Mouse (Mus musculus) liver, embryonic 12.5 days (tissue): ENCODE results near the gene Pmepa1. TPM values are rescaled to one million over a fixed set of nuclear protein-coding genes. Genes with fewer than 3 reads are reported as not detected.
A peak's percentile ranks its signal among the peaks of the same experiment; 100 is the strongest.

Experiments used
- ATAC-seq: fragments of 200-750 bp; cut with Nextera tagmentation; 2 replicates; pipeline ENCODE4 v1.8.0; 2017; ENCODE audit warnings: moderate number of reproducible peaks, mild to moderate bottlenecking, moderate library complexity
- H3K27ac ChIP-seq: fragments of 300-500 bp; sonication (generic); 2 replicates; pipeline ENCODE4 v1.5.1; 2016; ENCODE audit warnings: mild to moderate bottlenecking
- H3K27me3 ChIP-seq: fragments of 300-500 bp; sonication (generic); replicated peaks from 2 replicates; pipeline ENCODE4 v1.6.1; 2016; ENCODE audit warnings: mild to moderate bottlenecking, moderate library complexity
- H3K36me3 ChIP-seq: fragments of 300-500 bp; sonication (generic); 2 replicates; pipeline ENCODE4 v1.6.1; 2016; ENCODE audit warnings: mild to moderate bottlenecking, moderate library complexity
- H3K4me1 ChIP-seq: fragments of 300-500 bp; sonication (generic); 2 replicates; pipeline ENCODE4 v1.6.1; 2016
- H3K4me2 ChIP-seq: fragments of 300-500 bp; sonication (generic); 2 replicates; pipeline ENCODE4 v1.6.1; 2016; ENCODE audit warnings: mild to moderate bottlenecking, moderate library complexity
- H3K4me3 ChIP-seq: fragments of 300-500 bp; sonication (generic); 2 replicates; pipeline ENCODE4 v1.5.1; 2016; ENCODE audit warnings: mild to moderate bottlenecking, moderate library complexity
- H3K9ac ChIP-seq: fragments of 300-500 bp; sonication (generic); 2 replicates; pipeline ENCODE4 v1.6.1; 2016; ENCODE audit warnings: mild to moderate bottlenecking, moderate library complexity
- H3K9me3 ChIP-seq: fragments of 300-500 bp; sonication (generic); replicated peaks from 2 replicates; pipeline ENCODE4 v1.6.1; 2016; ENCODE audit warnings: mild to moderate bottlenecking, moderate library complexity
- WGBS: fragments of 180-500 bp; shearing (Covaris S2); methylation state at CpG from one replicate; pipeline ENCODE4 v1.1.7; 2016; ENCODE audit not compliant: insufficient replicate concordance; 5-methylcytosine and 5-hydroxymethylcytosine counted together
- polyA plus RNA-seq: library from polyadenylated mRNA; unstranded; fragments of >200 nt; fragmentation: Nextera tagmentation; extraction: Ambion mirVana; gene quantifications from 2 replicates; pipeline ENCODE4 v1.2.1, GENCODE M21; 2016

Pmepa1 gene
- 0.24 and 0.37 TPM in 2 replicates for polyA plus RNA-seq

DNA sequence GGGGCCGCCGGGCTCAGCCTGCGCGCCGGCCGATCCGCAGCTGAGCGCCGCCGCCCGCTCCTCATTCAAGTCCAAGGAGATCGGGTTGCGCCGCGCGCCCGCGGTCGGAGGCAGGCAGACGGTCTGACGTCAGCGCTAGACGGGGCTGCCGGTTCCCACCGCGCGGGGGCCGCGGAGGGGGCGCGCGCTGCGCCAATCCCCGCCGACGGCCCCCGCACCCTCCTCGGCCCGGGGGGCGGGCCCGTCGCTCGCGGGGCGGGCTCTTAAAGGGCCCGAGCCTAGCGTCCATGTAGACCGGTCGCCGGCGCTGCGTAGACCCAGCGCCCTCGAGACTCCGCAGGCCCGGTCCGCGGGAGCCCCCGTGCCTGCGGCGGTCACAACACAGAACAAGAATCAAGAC is at the start of gene Pmepa1:
Gene Pmepa1, minus strand, starts transcription at position 125 of the 400 bp plus-strand sequence.
- no peaks in the 10 kb centered on the region; the same call in 1 of the 2 replicates for H3K4me1 ChIP-seq
- WGBS = under 1% methylated on average over 24 of the region's 61 CpGs
- H3K36me3 ChIP-seq = no peaks in the 10 kb centered on the region
- H3K9me3 ChIP-seq = no peaks in the 10 kb centered on the region
- H3K9ac ChIP-seq = peak within 1 kb of the TSS; percentile 40; the same call in 1 of the 2 replicates
- no peak within 1 kb of the TSS for H3K27ac ChIP-seq
- H3K4me2 ChIP-seq = peak within 1 kb of the TSS; percentile 66
- peak within 1 kb of the TSS; percentile 55 for H3K4me3 ChIP-seq
- H3K27me3 ChIP-seq = peaks cover 78% of the 10 kb centered on the region
- peak; percentile 72 for ATAC-seq

- H3K36me3 ChIP-seq = no peaks in the 10 kb centered on the region
- ATAC-seq = no peak
- WGBS = 76% methylated on average over 6 of the region's 6 CpGs
Observed at GRCm38 (mm10) chr2:173321754-173322153, 45.4 kb upstream of the Pmepa1 start.

GRCm38 (mm10) chr2:173321194-173321593 is 44.9 kb upstream of the Pmepa1 start:
- Histone ChIP-seq H3K4me2 (no peak overlapping the region), H3K9me3 (no peaks in the 10 kb centered on the region), H3K4me3 (no peak overlapping the region), H3K27me3 (no peaks in the 10 kb centered on the region), H3K27ac (no peak overlapping the region), H3K9ac (no peak overlapping the region), H3K36me3 (no peaks in the 10 kb centered on the region), H3K4me1 (no peaks in the 10 kb centered on the region)
- no peak for ATAC-seq
- WGBS = 61% methylated on average over 2 of the region's 2 CpGs

More at GRCm38 (mm10) chr2:173321754-173322153, 45.4 kb upstream of the Pmepa1 start:
- H3K9ac ChIP-seq = no peak overlapping the region
- H3K4me3 ChIP-seq = no peak overlapping the region
- H3K27me3 ChIP-seq = no peaks in the 10 kb centered on the region
- H3K4me2 ChIP-seq = no peak overlapping the region
- H3K27ac ChIP-seq = no peak overlapping the region
- no peaks in the 10 kb centered on the region for H3K9me3 ChIP-seq
- H3K4me1 ChIP-seq = no peaks in the 10 kb centered on the region

- Histone ChIP-seq H3K36me3 (no peaks in the 10 kb centered on the region), H3K9me3 (no peaks in the 10 kb centered on the region), H3K9ac (no peak overlapping the region), H3K4me1 (no peaks in the 10 kb centered on the region), H3K4me2 (no peak overlapping the region), H3K4me3 (no peak overlapping the region), H3K27ac (no peak overlapping the region), H3K27me3 (peaks cover 3% of the 10 kb centered on the region; the same call in 1 of the 2 replicates)
- no peak for ATAC-seq
- no CpG with 5 or more reads among the region's 1 CpGs for whole genome bisulfite sequencing
Observed at GRCm38 (mm10) chr2:173314291-173314690, 38.0 kb upstream of the Pmepa1 start.

GRCm38 (mm10) chr2:173308486-173308885 is 32.2 kb upstream of the Pmepa1 start:
- Histone ChIP-seq H3K4me1 (no peaks in the 10 kb centered on the region), H3K9me3 (no peaks in the 10 kb centered on the region), H3K4me3 (no peak overlapping the region), H3K36me3 (no peaks in the 10 kb centered on the region), H3K27ac (no peak overlapping the region), H3K9ac (no peak overlapping the region), H3K27me3 (peaks cover 40% of the 10 kb centered on the region), H3K4me2 (no peak overlapping the region)
- no peak for ATAC-seq
- 72% methylated on average over 10 of the region's 10 CpGs for WGBS

- Histone ChIP-seq H3K4me1 (no peaks in the 10 kb centered on the region), H3K9ac (no peak overlapping the region), H3K27ac (no peak overlapping the region), H3K27me3 (peaks cover 40% of the 10 kb centered on the region), H3K4me2 (peak overlapping the region; percentile 12; the same call in 1 of the 2 replicates), H3K4me3 (no peak overlapping the region), H3K36me3 (no peaks in the 10 kb centered on the region), H3K9me3 (no peaks in the 10 kb centered on the region)
- WGBS = 15% methylated on average over 4 of the region's 4 CpGs
- no peak for ATAC-seq
Observed at GRCm38 (mm10) chr2:173307984-173308383, 31.7 kb upstream of the Pmepa1 start.

- no peaks in the 10 kb centered on the region for H3K4me1 ChIP-seq
- peak overlapping the region; percentile 12; the same call in 1 of the 2 replicates for H3K4me2 ChIP-seq
- H3K9me3 ChIP-seq = no peaks in the 10 kb centered on the region
- H3K27ac ChIP-seq = no peak overlapping the region
- no peaks in the 10 kb centered on the region for H3K36me3 ChIP-seq
- peaks cover 40% of the 10 kb centered on the region for H3K27me3 ChIP-seq
- WGBS = 8% methylated on average over 16 of the region's 18 CpGs
- no peak overlapping the region for H3K9ac ChIP-seq
- no peak overlapping the region for H3K4me3 ChIP-seq
- ATAC-seq = no peak
Observed at GRCm38 (mm10) chr2:173307561-173307960, 31.2 kb upstream of the Pmepa1 start.

- Histone ChIP-seq H3K4me3 (no peak overlapping the region), H3K9me3 (no peaks in the 10 kb centered on the region), H3K27me3 (peaks cover 40% of the 10 kb centered on the region), H3K4me1 (no peaks in the 10 kb centered on the region), H3K27ac (no peak overlapping the region), H3K9ac (no peak overlapping the region), H3K36me3 (no peaks in the 10 kb centered on the region), H3K4me2 (no peak overlapping the region)
- WGBS = 48% methylated on average over 10 of the region's 11 CpGs
- no peak for ATAC-seq
Observed at GRCm38 (mm10) chr2:173306734-173307525, 30.6 kb upstream of the Pmepa1 start.

DNA sequence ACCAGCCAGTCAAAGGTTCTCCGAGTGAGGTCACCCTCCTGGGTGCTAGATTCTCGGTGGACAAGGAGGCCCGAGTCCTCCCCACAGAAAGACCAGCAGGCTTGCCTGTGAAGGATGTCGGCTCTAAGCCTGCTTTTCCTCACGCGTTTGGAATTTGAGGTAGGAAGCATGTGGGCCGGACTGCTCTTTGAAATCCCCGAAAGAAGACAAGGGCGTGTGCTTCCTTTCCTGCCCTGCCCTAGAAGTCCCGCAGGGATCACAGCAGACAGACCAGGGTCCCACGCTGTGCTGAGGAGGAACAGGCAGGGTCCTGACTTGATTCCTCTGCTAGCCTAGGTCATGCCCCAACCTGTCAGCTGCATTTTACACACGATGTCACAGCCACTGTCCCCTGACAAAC is 28.7 kb upstream of the Pmepa1 start:
- WGBS = 35% methylated on average over 12 of the region's 12 CpGs

DNA sequence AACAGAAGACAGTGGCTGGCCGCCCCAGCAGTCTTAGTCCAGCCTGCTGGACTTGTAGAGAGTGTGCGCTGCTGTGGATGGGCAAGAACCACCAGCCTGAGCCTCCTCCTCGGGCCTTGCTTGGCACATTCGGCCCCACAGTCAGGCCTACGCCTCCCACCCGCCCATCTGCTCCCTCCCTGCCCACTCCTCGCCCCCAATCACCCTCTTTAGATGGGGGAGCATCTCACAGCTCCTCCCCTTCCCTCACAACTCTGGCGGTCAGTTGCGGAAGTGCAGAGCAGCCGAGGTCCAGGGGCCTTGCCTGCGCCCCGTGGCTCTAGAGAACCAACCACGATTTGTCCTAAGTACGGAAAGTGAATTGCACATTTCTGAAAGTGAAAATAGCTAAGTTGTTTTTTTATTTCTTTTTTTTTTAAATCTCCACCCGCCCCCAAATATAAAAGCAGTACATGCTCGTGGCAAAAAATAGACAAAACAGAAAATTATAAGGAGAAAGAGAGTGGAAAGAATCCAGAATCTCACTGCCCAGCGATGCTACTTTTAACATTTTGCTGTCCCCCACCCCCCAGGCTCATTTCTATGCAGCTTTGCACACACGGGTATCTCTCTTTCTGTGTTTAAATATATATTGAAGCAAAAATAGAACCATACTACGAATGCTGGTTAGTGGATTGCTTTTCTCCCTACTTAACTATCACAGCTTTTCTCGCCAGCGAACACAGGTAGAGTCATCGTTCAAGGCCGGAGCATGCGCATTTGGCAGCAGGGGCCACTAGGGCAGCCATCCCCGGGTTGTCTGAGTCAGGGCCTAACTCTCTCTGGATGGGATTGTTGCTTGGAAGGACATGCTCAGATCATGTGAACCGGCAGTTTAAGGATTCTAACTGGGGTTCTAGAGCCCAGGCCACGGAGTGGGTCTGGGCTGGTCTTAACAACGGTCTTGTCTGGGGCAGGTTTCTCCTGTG is 24.6 kb upstream of the Pmepa1 start:
- Histone ChIP-seq H3K27me3 (peaks cover 13% of the 10 kb centered on the region), H3K4me1 (no peaks in the 10 kb centered on the region), H3K36me3 (no peaks in the 10 kb centered on the region), H3K4me2 (no peak overlapping the region), H3K4me3 (no peak overlapping the region), H3K9me3 (no peaks in the 10 kb centered on the region), H3K27ac (no peak overlapping the region), H3K9ac (no peak overlapping the region)
- 62% methylated on average over 28 of the region's 28 CpGs for WGBS
- no peak for ATAC-seq

More for the DNA sequence above, 28.7 kb upstream of the Pmepa1 start:
- H3K9me3 ChIP-seq = no peaks in the 10 kb centered on the region
- H3K4me2 ChIP-seq = no peak overlapping the region
- H3K27ac ChIP-seq = no peak overlapping the region
- H3K36me3 ChIP-seq = no peaks in the 10 kb centered on the region
- no peak for ATAC-seq
- peaks cover 40% of the 10 kb centered on the region for H3K27me3 ChIP-seq
- no peak overlapping the region for H3K4me3 ChIP-seq
- no peak overlapping the region for H3K9ac ChIP-seq
- no peaks in the 10 kb centered on the region for H3K4me1 ChIP-seq

DNA sequence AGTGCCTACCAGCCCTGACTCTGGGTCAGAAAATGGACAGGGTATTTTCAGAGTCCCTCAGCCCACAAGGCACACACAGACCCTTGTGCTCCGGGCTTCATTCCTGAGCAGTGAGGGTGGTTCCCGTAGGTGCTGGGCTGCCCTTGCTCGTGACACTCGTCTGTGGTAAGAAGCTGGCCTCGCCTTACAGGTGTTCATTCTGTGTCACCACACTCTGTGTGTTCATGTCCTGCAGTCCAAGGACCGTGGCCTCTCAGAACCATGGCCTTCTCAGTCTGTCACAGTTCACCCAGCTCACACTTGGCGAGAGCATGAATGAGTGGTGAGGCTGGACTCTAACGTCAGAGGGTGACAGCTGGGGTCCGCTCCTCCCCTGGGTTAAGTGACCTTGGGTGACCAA is 20.1 kb upstream of the Pmepa1 start:
- 76% methylated on average over 9 of the region's 9 CpGs for WGBS
- H3K4me3 ChIP-seq = no peak overlapping the region
- H3K36me3 ChIP-seq = no peaks in the 10 kb centered on the region
- no peaks in the 10 kb centered on the region for H3K9me3 ChIP-seq
- H3K9ac ChIP-seq = no peak overlapping the region
- ATAC-seq = no peak
- H3K27me3 ChIP-seq = no peaks in the 10 kb centered on the region
- H3K4me2 ChIP-seq = no peak overlapping the region
- H3K4me1 ChIP-seq = no peaks in the 10 kb centered on the region
- H3K27ac ChIP-seq = no peak overlapping the region

DNA sequence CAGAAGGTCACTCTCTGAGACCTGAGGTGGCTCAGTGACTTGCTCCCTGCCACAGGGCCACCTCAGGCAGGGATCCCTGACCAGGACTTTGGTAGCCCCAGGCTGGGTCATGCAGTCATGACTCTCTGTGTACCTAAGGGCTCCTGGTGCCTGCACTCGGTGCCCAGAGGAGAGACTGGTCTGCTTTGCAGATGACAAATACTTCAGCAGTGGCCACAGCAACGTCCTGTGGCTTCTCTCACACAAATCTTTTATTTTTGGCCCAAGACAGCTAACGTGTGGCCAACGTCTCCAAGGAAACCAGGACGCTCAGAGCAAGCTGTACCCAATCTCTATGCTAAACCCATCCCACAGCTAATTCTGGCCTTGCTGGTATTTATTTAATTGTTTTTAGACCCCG is 16.7 kb upstream of the Pmepa1 start:
- Histone ChIP-seq H3K9me3 (no peaks in the 10 kb centered on the region), H3K4me2 (no peak overlapping the region), H3K27ac (no peak overlapping the region), H3K36me3 (no peaks in the 10 kb centered on the region), H3K27me3 (no peaks in the 10 kb centered on the region), H3K9ac (no peak overlapping the region), H3K4me1 (no peaks in the 10 kb centered on the region), H3K4me3 (no peak overlapping the region)
- no peak for ATAC-seq
- 55% methylated on average over 6 of the region's 6 CpGs for WGBS
